Mouse (Mus musculus) liver, adult 2 months (tissue): Measurements from ENCODE around the gene G6pc3. TPM values are rescaled to one million over a fixed set of nuclear protein-coding genes. Genes with fewer than 3 reads are reported as not detected.

Experiments used
- DNase-seq: peaks from one replicate; pipeline ENCODE4 v3.0.0-alpha.2; 2011; ENCODE audit warnings: low read depth, low spot score; ENCODE audit errors: extremely low read depth
- H3K27ac ChIP-seq: fragments of 200-500 bp; replicated peaks from 2 replicates; pipeline ENCODE4 v1.5.1; 2012; ENCODE audit warnings: low read depth, mild to moderate bottlenecking, control low read depth, inconsistent platforms, low read length; ENCODE audit not compliant: insufficient read depth
- H3K27me3 ChIP-seq: fragments of 200-500 bp; 2 replicates; pipeline ENCODE4 v1.6.1; 2012; ENCODE audit warnings: mild to moderate bottlenecking, moderate library complexity, low read length, inconsistent platforms; ENCODE audit not compliant: control insufficient read depth, insufficient read depth
- H3K36me3 ChIP-seq: fragments of 200-500 bp; 2 replicates; pipeline ENCODE4 v1.6.1; 2012; ENCODE audit warnings: low read length, inconsistent platforms; ENCODE audit not compliant: control insufficient read depth, insufficient read depth
- H3K4me1 ChIP-seq: fragments of 200-500 bp; 2 replicates; pipeline ENCODE4 v1.6.1; 2011; ENCODE audit warnings: low read length; ENCODE audit not compliant: control insufficient read depth, insufficient read depth
- H3K4me3 ChIP-seq: fragments of 200-500 bp; 2 replicates; pipeline ENCODE4 v1.5.1; 2011; ENCODE audit warnings: low read depth, mild to moderate bottlenecking, control low read depth, low read length, moderate library complexity; ENCODE audit not compliant: insufficient read depth
- H3K79me2 ChIP-seq: fragments of 200-500 bp; 2 replicates; pipeline ENCODE4 v1.6.1; 2012; ENCODE audit warnings: inconsistent platforms, mild to moderate bottlenecking, low read length, moderate library complexity; ENCODE audit not compliant: control insufficient read depth, insufficient read depth
- H3K9ac ChIP-seq: fragments of 200-500 bp; 2 replicates; pipeline ENCODE4 v1.6.1; 2012; ENCODE audit warnings: low read depth, mild to moderate bottlenecking, control low read depth, inconsistent platforms, low read length
- CTCF ChIP-seq: fragments of 200-500 bp; IDR thresholded peaks from 2 replicates; pipeline ENCODE4 v1.5.1; 2011; ENCODE audit warnings: low read depth, low read length, control low read depth
- POLR2A ChIP-seq: fragments of 200-500 bp; IDR thresholded peaks from 2 replicates; pipeline ENCODE4 v1.6.1; 2011; ENCODE audit warnings: low read length, control low read depth; ENCODE audit not compliant: insufficient read depth; ENCODE audit errors: extremely low read depth
- WGBS: fragments of 180-500 bp; shearing (Covaris S2); methylation state at CpG from one replicate; pipeline ENCODE4 v1.1.7; 2018; 5-methylcytosine and 5-hydroxymethylcytosine counted together
- polyA plus RNA-seq: library from polyadenylated mRNA; depleted of rRNA; stranded (reverse); fragments of >200 nt; gene quantifications from 2 replicates; pipeline ENCODE4 v1.2.3, GENCODE M21; 2012
- total RNA-seq: library from RNA; depleted of rRNA; stranded (reverse); fragments of >200 nt; gene quantifications from 2 replicates; pipeline ENCODE4 v1.2.3, GENCODE M21; 2014

Gene G6pc3
- total and polyA plus RNA-seq, 2 experiments, result 2.8 to 25.9 TPM

- 70% methylated on average over 5 of the region's 5 CpGs for WGBS
- no peaks in the 10 kb centered on the region for H3K79me2 ChIP-seq
- no peaks in the 10 kb centered on the region for H3K27me3 ChIP-seq
- DNase-seq, result no peak
- no peak overlapping the region for H3K27ac ChIP-seq
- TF ChIP-seq POLR2A (no peak), CTCF (no peak)
- no peak overlapping the region for H3K9ac ChIP-seq
- peaks cover 15% of the 10 kb centered on the region for H3K36me3 ChIP-seq
- no peak overlapping the region for H3K4me3 ChIP-seq
- H3K4me1 ChIP-seq, result peaks cover 3% of the 10 kb centered on the region; the same call in 1 of the 2 replicates
These were observed 29.6 kb upstream of the G6pc3 start for GRCm38 (mm10) chr11:102159781-102160180.

DNA sequence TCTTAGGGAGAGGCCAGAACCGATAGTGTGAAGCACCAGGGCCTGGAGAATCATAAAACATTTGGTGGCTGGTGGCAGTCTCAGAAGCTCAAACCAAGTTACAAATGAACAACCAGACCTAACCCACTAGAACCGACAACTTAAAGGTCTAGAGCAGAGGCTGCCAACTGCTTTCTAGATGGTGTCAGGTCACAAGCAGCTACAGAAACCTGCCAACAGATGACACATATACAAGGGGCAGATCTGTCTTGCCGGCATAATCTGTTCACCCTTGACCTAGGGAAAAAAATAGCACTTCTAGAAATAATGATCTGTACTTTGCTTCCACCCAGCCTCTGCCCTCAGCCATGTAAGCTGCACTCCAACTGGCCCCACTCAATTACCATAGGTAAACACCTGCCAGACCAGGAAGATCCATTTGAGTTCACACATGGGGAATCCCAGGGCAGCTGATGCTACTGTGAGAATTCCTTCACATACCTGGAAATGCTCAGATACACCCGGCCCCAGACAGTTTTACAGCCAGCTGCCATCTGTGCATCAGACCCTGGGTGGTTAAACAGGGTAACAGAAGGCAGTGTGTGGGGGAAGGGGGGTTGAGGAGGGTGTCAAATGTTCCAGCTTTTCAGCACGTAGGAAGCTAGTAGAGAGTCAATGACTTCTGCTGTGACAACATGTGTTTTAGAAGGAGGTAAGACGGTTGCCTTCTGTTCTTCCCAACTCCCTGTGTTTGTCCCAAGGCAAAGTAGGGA is 23.3 kb upstream of the G6pc3 start:
- Histone ChIP-seq H3K79me2 (peaks cover 5% of the 10 kb centered on the region; the same call in 1 of the 2 replicates), H3K4me3 (no peak overlapping the region), H3K9ac (no peak overlapping the region), H3K4me1 (peaks cover 6% of the 10 kb centered on the region), H3K27me3 (no peaks in the 10 kb centered on the region), H3K36me3 (peaks cover 20% of the 10 kb centered on the region), H3K27ac (peak overlapping the region; percentile 24; the same call in 1 of the 2 replicates)
- 23% methylated on average over 6 of the region's 6 CpGs for WGBS
- DNase-seq, result peak; percentile 79
- TF ChIP-seq CTCF (no peak), POLR2A (no peak)

DNA sequence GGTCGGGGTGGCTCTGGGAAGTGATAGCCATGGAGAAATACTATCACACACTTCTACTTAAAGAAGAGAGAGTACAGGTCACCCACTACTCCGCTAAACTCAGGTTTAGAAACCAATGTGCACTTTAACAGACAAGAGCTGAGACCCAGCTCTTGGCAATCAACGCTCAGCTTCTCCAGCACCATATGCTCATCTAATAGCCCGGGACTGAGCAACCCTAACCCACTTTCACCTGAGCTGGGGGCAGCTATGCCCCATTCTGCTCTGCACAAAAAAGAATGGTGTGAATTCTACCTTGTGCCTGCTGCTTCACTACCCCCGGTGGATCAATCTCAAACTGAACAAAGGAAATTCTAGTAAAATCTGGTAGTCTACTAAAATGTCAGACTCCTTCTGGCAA is 21.9 kb upstream of the G6pc3 start:
- Histone ChIP-seq H3K27ac (no peak overlapping the region), H3K36me3 (peaks cover 20% of the 10 kb centered on the region), H3K4me3 (no peak overlapping the region), H3K4me1 (peaks cover 6% of the 10 kb centered on the region), H3K9ac (no peak overlapping the region), H3K79me2 (peaks cover 7% of the 10 kb centered on the region; the same call in 1 of the 2 replicates), H3K27me3 (no peaks in the 10 kb centered on the region)
- DNase-seq, result no peak
- TF ChIP-seq POLR2A (no peak), CTCF (no peak)
- WGBS, result 90% methylated on average over 5 of the region's 5 CpGs

DNA sequence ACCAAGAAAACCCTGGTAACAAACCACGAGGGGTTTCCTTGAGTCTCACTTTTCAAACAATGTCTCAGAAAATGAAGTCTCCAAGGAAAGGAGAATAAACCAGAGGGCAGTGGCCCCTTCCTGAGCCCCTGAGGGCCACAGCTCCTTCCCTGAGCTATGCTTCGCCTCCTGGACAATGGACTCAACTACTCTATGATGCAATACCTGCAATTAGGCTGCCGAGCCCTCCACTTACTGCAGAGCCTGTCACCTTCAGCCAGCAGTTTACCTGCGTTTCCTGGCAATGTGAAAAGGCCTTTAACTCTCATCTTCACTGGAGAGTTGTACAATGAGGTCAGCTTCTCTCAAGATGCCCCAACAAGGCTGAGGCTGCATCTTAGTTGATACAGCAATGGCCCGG is 20.7 kb upstream of the G6pc3 start:
- WGBS, result 36% methylated on average over 5 of the region's 5 CpGs
- H3K4me1 ChIP-seq, result peaks cover 6% of the 10 kb centered on the region
- TF ChIP-seq CTCF (no peak), POLR2A (no peak)
- DNase-seq, result peak; percentile 69
- H3K9ac ChIP-seq, result no peak overlapping the region
- H3K27ac ChIP-seq, result no peak overlapping the region
- no peak overlapping the region for H3K4me3 ChIP-seq
- peaks cover 11% of the 10 kb centered on the region; the same call in 1 of the 2 replicates for H3K36me3 ChIP-seq
- peaks cover 13% of the 10 kb centered on the region; the same call in 1 of the 2 replicates for H3K79me2 ChIP-seq
- H3K27me3 ChIP-seq, result no peaks in the 10 kb centered on the region

- no peak for DNase-seq
- Histone ChIP-seq H3K79me2 (peaks cover 43% of the 10 kb centered on the region), H3K36me3 (peaks cover 18% of the 10 kb centered on the region), H3K4me3 (no peak overlapping the region), H3K27me3 (no peaks in the 10 kb centered on the region), H3K9ac (no peak overlapping the region), H3K27ac (peak overlapping the region; percentile 14; the same call in 1 of the 2 replicates), H3K4me1 (peaks cover 24% of the 10 kb centered on the region)
- TF ChIP-seq CTCF (no peak), POLR2A (no peak)
These were observed 9.6 kb upstream of the G6pc3 start for GRCm38 (mm10) chr11:102179836-102180235.

GRCm38 (mm10) chr11:102184253-102184645 is 5.2 kb upstream of the G6pc3 start:
- H3K27me3 ChIP-seq, result no peaks in the 10 kb centered on the region
- peak overlapping the region; percentile 92 for H3K4me3 ChIP-seq
- peaks cover 23% of the 10 kb centered on the region for H3K79me2 ChIP-seq
- 4% methylated on average over 7 of the region's 7 CpGs for WGBS
- DNase-seq, result peak; percentile 26
- H3K36me3 ChIP-seq, result peaks cover 10% of the 10 kb centered on the region
- H3K27ac ChIP-seq, result peak overlapping the region; percentile 42
- TF ChIP-seq POLR2A (no peak), CTCF (no peak)
- peak overlapping the region; percentile 95 for H3K9ac ChIP-seq
- peaks cover 19% of the 10 kb centered on the region for H3K4me1 ChIP-seq
